Mouse (Mus musculus): ENCODE measurements around the gene Gpatch4.

GRCm38 (mm10) chr3:88049532-88049931 is 6.6 kb downstream of the Gpatch4 start:
- no peak for TF ChIP-seq GATA1 (IDR thresholded peaks at IDR 0.05; ENCODE audit: borderline replicate concordance, low read length)
- no peak for TF ChIP-seq FLI1 (IDR thresholded peaks at IDR 0.05; ENCODE audit: low read length)
